ENCODE assay signal across 21 mouse cellular contexts in genomic region chr4:105090417-105090816, GRCm38 (mm10).
"Had no signal": no experiment of that assay in that cellular context is flagged by ENCODE, and none has a peak within 500 bp of the region (broad histone marks: within the 10 kb centered on the region; RNA-seq: fewer than 3 reads in every experiment).

No protein-coding gene starts in this region.

- H3K27me3 ChIP-seq: limb, embryonic 13.5 days; midbrain, embryonic 12.5 days; midbrain, embryonic 15.5 days; neural tube, embryonic 12.5 days; neural tube, embryonic 15.5 days; stomach, embryonic 15.5 days had no signal

- DNase-seq: kidney, postnatal 25 days; layer of hippocampus, adult 9-11 months; liver; liver, postnatal 0 days; lung, embryonic 14.5 days; right cerebral cortex, adult 18-20 months; right cerebral cortex, postnatal 25 days; spleen, adult 18-20 months; thymus, postnatal 25 days had no signal

- H3K4me3 ChIP-seq: layer of hippocampus, adult 2 months; limb, embryonic 10.5 days; limb, embryonic 13.5 days; midbrain, embryonic 12.5 days; midbrain, embryonic 15.5 days; neural tube, embryonic 12.5 days; neural tube, embryonic 15.5 days; stomach, embryonic 15.5 days had no signal

- ATAC-seq: liver, postnatal 0 days; lung, postnatal 0 days; midbrain, embryonic 15.5 days had no signal

- H3K36me3 ChIP-seq: limb, embryonic 10.5 days; limb, embryonic 13.5 days; midbrain, embryonic 12.5 days; midbrain, embryonic 15.5 days; neural tube, embryonic 12.5 days; neural tube, embryonic 15.5 days; stomach, embryonic 15.5 days had no signal

- H3K27ac ChIP-seq: kidney, postnatal 0 days; layer of hippocampus, adult 2 months; limb, embryonic 10.5 days; limb, embryonic 13.5 days; liver, embryonic 14.5 days; macrophage; midbrain, embryonic 12.5 days; midbrain, embryonic 15.5 days; neural tube, embryonic 12.5 days; neural tube, embryonic 15.5 days; stomach, embryonic 15.5 days had no signal

- H3K4me1 ChIP-seq: limb, embryonic 10.5 days; limb, embryonic 13.5 days; midbrain, embryonic 12.5 days; neural tube, embryonic 12.5 days; stomach, embryonic 15.5 days had no signal

- H3K9ac ChIP-seq: limb, embryonic 13.5 days; liver, embryonic 14.5 days; liver, postnatal 0 days; lung, embryonic 14.5 days; midbrain, embryonic 12.5 days; midbrain, embryonic 15.5 days; neural tube, embryonic 12.5 days; neural tube, embryonic 15.5 days; stomach, embryonic 15.5 days had no signal

- H3K4me2 ChIP-seq: limb, embryonic 13.5 days; lung, embryonic 14.5 days; midbrain, embryonic 12.5 days; midbrain, embryonic 15.5 days; neural tube, embryonic 12.5 days; neural tube, embryonic 15.5 days; stomach, embryonic 15.5 days had no signal

- H3K9me3 ChIP-seq: limb, embryonic 10.5 days; limb, embryonic 13.5 days; midbrain, embryonic 12.5 days; midbrain, embryonic 15.5 days; neural tube, embryonic 12.5 days; neural tube, embryonic 15.5 days; stomach, embryonic 15.5 days had no signal
